Mouse (Mus musculus) erythroblast, embryonic 14.5 days (primary cell): ENCODE data around the gene Gm37240. TPM values are rescaled to one million over a fixed set of nuclear protein-coding genes. Genes with fewer than 3 reads are reported as not detected.
"Not testable (repeated sequence)": the region's sequence is repeated elsewhere in the genome, so short reads cannot be mapped to it uniquely, and the experiment has no call there.

Experiments
- H3K27me3 ChIP-seq: 2 replicates; pipeline ENCODE4 v1.6.1; 2012; ENCODE audit warnings: inconsistent platforms; ENCODE audit not compliant: control insufficient read depth
- H3K36me3 ChIP-seq: 2 replicates; pipeline ENCODE4 v1.6.1; 2012; ENCODE audit warnings: mild to moderate bottlenecking, inconsistent platforms; ENCODE audit not compliant: control insufficient read depth
- H3K4me1 ChIP-seq: 2 replicates; pipeline ENCODE4 v1.6.1; 2012; ENCODE audit warnings: inconsistent platforms; ENCODE audit not compliant: control insufficient read depth
- H3K4me3 ChIP-seq: replicated peaks from 2 replicates; pipeline ENCODE3; 2012; ENCODE audit warnings: moderate library complexity, mild to moderate bottlenecking, inconsistent platforms
- H3K9me3 ChIP-seq: 2 replicates; pipeline ENCODE4 v1.6.1; 2012; ENCODE audit warnings: low read length, inconsistent platforms, mixed read lengths; ENCODE audit not compliant: control insufficient read depth
- GATA1 ChIP-seq: IDR thresholded peaks from 2 replicates; pipeline ENCODE4 v1.6.1; 2012; ENCODE audit warnings: low read length, inconsistent platforms, mixed read lengths
- TAL1 ChIP-seq: IDR thresholded peaks from 3 replicates; pipeline ENCODE4 v1.6.1; 2012; ENCODE audit warnings: low read length, inconsistent platforms, mixed read lengths
- polyA plus RNA-seq: library from polyadenylated mRNA; stranded (reverse); fragments of >175 nt; gene quantifications from 2 replicates; pipeline ENCODE4 v1.2.3, GENCODE M21; 2012

The Gm37240 gene
- polyA plus RNA-seq, 1 experiment, result not detected

DNA sequence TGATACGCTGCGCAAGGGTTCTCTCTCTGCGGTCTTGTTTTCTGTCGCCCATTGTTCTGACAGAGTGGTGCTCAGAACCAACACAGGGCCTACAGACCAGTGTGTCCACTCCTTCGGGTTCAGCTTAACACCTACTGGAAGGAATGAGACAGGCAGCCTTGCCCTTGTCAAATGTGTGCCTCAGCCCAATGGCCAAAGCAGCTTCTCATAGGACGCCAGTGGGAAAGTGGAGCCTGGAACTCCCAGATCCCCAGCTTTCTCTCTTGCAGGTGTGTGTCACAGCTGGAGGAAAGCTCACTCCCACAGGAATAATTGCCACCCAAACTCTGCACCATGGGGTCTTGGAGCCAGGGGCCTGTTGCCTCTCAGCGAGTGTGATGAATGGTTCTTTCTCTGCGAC lies 1222.6 kb downstream of the Gm37240 start:
- Histone ChIP-seq H3K27me3 (peaks cover 44% of the 10 kb centered on the region), H3K4me3 (no peak overlapping the region), H3K9me3 (no peaks in the 10 kb centered on the region), H3K36me3 (no peaks in the 10 kb centered on the region), H3K4me1 (no peaks in the 10 kb centered on the region; the same call in 1 of the 2 replicates)
- no peak for TF ChIP-seq TAL1
- TF ChIP-seq GATA1, result no peak

DNA sequence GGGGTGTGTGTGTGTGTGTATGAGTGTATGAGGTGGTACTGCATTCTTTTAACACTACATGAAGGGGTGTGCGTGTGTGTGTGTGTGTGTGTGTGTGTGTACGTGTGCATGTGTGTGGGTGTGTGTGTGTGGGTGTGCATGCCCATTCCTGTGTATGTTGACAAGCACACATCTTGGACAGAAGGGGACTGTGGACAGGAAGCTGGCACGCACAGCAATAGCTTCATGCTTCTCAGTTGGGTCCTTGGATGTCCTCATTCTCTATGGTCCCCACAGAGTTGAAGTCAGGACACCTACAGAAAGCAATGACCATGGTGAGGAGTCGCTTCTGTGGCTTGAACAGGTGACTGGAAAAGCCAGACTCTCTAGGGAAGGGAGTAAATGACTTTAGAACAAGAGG lies 1223.5 kb downstream of the Gm37240 start:
- peaks cover 3% of the 10 kb centered on the region for H3K9me3 ChIP-seq
- H3K4me3 ChIP-seq, result no peak overlapping the region
- TF ChIP-seq TAL1 (no peak), GATA1 (no peak)

DNA sequence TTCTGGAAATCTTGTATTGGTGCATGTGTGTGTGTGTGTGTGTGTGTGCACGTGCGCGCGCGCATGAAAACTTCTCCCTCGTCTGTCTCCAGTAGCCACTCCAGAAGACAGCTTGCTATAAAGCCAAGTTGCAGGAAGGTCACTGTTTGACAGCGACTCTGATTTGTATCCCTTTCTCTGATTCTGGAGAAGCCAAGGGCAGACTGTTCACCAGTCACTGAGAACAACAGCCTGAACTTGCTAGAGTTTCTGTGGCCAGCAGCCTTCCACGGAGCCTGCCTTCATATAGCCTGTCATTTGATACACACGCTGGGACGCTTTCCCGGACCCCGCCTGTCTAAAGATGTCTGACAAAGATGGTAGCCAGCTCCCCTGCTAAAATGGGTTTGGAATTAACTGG lies 1224.2 kb downstream of the Gm37240 start:
- H3K27me3 ChIP-seq, result peaks cover 41% of the 10 kb centered on the region

More for the DNA sequence above, 1223.5 kb downstream of the Gm37240 start:
- no peaks in the 10 kb centered on the region for H3K36me3 ChIP-seq
- no peaks in the 10 kb centered on the region; the same call in 1 of the 2 replicates for H3K4me1 ChIP-seq
- peaks cover 44% of the 10 kb centered on the region for H3K27me3 ChIP-seq

DNA sequence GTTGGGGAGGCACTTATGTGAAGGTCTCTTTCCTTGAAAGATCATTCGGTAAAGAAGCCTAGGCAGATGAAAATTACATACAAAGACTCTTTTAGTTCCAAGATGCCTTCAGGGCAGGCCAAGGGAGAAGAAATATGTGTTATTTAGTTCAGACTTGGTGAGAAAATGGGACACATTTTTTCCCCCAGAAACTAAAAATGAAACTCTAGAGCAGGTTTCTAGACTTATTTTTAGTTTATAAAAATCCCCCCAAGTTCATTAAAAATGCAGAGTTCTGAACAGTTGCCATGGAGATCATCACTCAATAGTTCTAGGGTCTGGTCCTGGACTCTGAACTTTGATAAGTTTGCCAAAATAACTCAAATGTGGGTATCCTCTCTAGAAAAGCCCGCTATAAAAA lies 1226.9 kb downstream of the Gm37240 start:
- Histone ChIP-seq H3K9me3 (peaks cover 6% of the 10 kb centered on the region), H3K4me3 (no peak overlapping the region), H3K4me1 (no peaks in the 10 kb centered on the region), H3K36me3 (no peaks in the 10 kb centered on the region), H3K27me3 (peaks cover 16% of the 10 kb centered on the region)
- TF ChIP-seq GATA1 (no peak), TAL1 (no peak)

More for the DNA sequence above, 1224.2 kb downstream of the Gm37240 start:
- Histone ChIP-seq H3K4me3 (no peak overlapping the region), H3K9me3 (peaks cover 6% of the 10 kb centered on the region), H3K36me3 (no peaks in the 10 kb centered on the region), H3K4me1 (no peaks in the 10 kb centered on the region; the same call in 1 of the 2 replicates)
- no peak for TF ChIP-seq GATA1
- TF ChIP-seq TAL1, result no peak

DNA sequence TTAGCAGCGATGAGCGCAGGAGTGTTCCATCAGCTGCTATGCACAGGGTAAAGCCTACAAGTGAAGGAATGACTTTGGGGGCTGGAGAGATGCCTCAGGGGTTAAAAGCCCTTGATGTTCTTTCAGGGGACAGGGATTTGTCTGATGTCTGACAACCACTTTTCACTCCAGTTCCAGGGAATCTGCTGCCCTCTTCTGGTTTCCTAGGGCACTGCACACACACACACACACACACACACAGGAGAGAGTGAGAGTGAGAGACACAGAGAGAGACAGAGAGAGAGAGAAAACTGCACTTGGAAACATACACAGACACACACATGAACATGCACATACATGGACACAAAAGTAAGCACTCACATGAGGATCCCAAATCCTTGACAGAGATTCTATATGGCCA lies 1228.4 kb downstream of the Gm37240 start:
- TF ChIP-seq TAL1, result no peak
- TF ChIP-seq GATA1, result no peak
- H3K4me1 ChIP-seq, result peaks cover 11% of the 10 kb centered on the region
- H3K4me3 ChIP-seq, result no peak overlapping the region
- peaks cover 7% of the 10 kb centered on the region; the same call in 1 of the 2 replicates for H3K27me3 ChIP-seq
- peaks cover 6% of the 10 kb centered on the region for H3K9me3 ChIP-seq
- H3K36me3 ChIP-seq, result no peaks in the 10 kb centered on the region

DNA sequence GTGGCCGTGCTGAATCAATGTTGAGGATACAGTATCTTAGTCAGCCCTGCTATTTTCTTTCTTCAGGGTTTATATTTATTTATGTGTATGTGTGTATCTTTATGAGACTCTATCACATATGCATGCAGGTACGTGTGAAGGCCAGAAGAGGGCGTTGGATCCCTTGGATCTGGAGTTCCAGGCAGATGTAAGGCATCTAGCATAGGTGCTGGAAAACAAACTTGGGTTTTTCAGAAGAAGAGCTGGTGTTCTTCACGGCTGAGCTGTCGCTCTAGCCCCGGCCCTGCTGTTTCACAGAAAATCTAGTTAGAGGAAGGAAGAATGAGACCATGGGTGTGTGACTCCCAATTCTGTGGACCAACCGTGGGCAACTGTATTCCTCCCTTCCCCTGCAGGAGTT lies 1229.3 kb downstream of the Gm37240 start:
- Histone ChIP-seq H3K4me1 (peaks cover 18% of the 10 kb centered on the region), H3K36me3 (no peaks in the 10 kb centered on the region), H3K27me3 (peaks cover 7% of the 10 kb centered on the region; the same call in 1 of the 2 replicates), H3K9me3 (peaks cover 6% of the 10 kb centered on the region), H3K4me3 (no peak overlapping the region)
- TF ChIP-seq GATA1 (no peak), TAL1 (no peak)

DNA sequence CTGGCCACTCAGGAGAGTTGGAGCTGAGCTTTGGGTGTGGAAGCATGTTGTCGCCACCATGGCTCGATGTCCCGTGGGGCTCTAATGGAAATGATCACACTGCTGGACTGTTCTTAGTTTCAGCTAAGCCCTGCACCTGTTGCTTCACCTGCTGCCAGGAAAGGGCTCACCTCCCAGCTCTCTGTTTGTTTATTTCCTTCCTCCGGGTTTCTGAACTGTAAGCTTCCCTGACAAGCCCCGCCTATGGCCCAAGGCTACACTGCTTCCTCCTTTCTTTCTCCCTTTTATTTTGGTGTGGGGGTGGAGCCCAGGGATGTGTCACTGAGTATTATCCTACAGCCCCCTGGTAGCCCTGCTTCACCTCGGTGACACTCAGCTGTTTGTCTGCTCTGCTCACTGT lies 1230.1 kb downstream of the Gm37240 start:
- H3K36me3 ChIP-seq, result no peaks in the 10 kb centered on the region
- peaks cover 18% of the 10 kb centered on the region for H3K4me1 ChIP-seq
- peaks cover 7% of the 10 kb centered on the region; the same call in 1 of the 2 replicates for H3K27me3 ChIP-seq
- H3K4me3 ChIP-seq, result no peak overlapping the region
- TF ChIP-seq GATA1, result no peak
- no peak for TF ChIP-seq TAL1
- peaks cover 6% of the 10 kb centered on the region for H3K9me3 ChIP-seq

DNA sequence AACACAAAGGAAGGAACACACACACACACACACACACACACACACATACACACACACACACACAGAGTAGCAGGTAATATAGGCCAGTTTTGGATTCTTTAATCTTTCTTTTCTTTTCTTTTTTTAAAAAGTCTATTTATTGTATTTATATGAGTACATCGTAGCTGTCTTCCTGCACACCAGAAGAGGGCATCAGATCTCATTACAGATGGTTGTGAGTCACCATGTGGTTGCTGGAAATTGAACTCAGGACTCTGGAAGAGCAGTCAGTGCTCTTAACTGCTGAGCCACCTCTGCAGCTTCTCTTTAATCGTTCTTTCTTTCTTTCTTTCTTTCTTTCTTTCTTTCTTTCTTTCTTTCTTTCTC lies 1231.5 kb downstream of the Gm37240 start:
- not testable (repeated sequence) for H3K4me3 ChIP-seq, H3K36me3 ChIP-seq, H3K9me3 ChIP-seq, H3K27me3 ChIP-seq
- H3K4me1 ChIP-seq, result peaks cover 18% of the 10 kb centered on the region

DNA sequence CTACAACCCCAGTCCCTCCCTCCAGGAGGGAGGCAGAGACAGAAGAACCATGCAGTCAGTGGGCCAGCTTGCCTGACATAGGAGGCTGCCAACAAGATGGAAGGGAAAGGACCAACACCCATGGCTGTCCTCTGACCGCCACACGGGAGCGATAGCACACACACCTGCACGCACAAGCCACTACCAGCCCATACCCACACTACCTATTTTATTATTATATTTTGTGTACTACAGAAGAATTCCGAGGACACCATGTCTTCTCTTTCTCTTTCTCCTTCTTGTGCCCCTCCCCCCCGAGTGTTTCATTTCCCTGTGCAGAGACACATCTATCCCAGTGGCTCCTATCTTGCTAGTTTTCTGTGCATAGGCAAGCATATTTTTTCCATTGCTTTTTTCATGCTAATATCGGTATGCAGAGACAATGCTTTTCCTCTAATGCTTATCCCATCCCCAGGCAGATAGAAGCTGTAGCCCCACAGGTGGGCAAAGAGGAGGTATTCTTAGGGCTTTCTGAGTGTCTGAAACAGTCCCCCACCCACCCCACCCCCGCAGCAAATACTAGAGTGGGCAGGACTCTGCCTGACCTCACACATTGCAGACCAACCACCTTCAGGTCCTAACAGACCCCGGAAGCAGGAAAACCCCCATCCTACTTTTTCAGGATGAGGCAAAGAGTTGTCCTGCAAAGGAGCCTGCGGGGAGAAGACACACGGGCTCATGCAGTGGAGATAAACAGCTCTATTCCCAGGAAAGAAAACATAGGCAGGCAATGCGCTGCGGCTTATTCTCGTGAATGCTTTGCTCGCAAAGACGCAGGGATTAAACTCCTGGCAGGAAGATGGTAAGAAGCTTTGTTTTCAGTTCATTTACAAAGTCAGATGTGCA lies 1232.2 kb downstream of the Gm37240 start:
- H3K4me1 ChIP-seq, result peaks cover 18% of the 10 kb centered on the region
- H3K36me3 ChIP-seq, result no peaks in the 10 kb centered on the region
- H3K4me3 ChIP-seq, result no peak overlapping the region
- H3K9me3 ChIP-seq, result peaks cover 9% of the 10 kb centered on the region
- no peak for TF ChIP-seq GATA1
- TF ChIP-seq TAL1, result no peak
- peaks cover 3% of the 10 kb centered on the region; the same call in 1 of the 2 replicates for H3K27me3 ChIP-seq
